Mouse (Mus musculus): Measurements from ENCODE around the gene Sphk1. TPM values are rescaled to one million over a fixed set of nuclear protein-coding genes. Genes with fewer than 3 reads are reported as not detected.

Sphk1 gene
- polyA plus RNA-seq, 2 experiments from 2014 or later, result 0.35 TPM; not detected in 1

DNA sequence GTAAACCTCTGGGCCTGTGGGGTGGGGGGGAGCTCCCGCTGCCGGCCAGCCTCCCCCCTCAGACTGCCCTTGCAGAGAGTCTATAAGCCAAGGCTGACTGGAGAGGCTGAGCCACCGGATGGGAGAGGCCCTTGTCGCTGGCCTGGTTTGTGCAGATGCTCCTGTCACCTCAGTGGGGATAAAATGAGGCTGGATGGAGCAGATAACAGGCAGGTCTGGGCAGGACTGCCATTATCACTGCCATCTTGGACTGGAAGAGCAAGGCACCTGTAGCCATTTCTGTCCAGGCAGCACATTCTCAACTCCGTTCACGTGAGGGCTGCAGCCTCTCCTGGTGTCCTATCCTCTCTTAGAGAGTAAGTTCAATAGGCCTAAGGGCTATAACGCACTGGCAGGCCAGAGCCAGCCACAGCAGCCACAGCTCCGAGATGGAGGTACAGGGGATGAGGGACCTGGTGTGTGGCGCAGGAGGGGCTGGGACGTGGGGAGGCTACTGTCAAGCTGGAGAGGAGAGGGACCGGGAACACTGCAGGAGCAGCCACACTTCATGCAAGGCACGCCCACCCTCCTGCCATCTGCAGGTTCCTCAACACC is 7.5 kb downstream of the Sphk1 start:
- ATAC-seq, result no peak

DNA sequence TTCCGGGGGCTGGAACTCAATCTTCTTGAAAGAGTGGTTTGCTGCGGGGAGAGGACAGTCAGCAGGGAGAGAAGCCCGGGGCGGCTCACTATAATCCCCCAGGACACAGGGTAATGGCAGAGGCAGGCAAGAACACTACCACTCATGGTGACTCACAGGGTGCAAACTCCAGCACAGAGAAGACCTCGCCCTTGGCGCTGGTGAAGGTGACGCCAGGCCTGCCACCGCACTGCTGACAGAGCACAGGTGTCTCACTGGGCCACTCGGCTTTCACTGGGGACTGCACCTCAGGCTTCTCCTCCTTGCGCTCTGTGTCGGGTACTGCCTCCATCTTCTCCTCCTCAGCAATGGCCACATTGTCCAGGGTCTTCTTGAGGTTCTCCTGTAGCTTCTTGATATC is 10.5 kb downstream of the Sphk1 start:
- ATAC-seq, result no peak

DNA sequence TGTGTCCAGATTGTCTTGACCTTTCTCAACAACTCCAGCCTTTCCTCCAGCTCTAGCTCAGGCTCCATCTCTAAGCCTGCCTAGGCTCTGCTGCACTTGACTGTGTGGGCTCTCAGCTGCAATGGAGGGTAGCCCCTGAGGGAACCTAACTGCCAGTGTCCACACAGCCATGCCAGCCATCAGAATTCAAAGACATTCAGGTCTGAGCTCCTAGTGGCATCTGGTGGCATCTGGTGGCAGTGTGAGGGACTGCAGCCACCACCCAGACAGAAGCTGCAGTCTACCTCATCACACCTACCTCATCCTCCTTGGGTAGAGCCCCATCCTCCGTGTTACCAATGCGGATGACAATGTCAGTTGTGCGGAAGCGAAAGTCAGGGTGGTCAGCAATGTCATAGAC is 12.4 kb downstream of the Sphk1 start:
- no peak for ATAC-seq

DNA sequence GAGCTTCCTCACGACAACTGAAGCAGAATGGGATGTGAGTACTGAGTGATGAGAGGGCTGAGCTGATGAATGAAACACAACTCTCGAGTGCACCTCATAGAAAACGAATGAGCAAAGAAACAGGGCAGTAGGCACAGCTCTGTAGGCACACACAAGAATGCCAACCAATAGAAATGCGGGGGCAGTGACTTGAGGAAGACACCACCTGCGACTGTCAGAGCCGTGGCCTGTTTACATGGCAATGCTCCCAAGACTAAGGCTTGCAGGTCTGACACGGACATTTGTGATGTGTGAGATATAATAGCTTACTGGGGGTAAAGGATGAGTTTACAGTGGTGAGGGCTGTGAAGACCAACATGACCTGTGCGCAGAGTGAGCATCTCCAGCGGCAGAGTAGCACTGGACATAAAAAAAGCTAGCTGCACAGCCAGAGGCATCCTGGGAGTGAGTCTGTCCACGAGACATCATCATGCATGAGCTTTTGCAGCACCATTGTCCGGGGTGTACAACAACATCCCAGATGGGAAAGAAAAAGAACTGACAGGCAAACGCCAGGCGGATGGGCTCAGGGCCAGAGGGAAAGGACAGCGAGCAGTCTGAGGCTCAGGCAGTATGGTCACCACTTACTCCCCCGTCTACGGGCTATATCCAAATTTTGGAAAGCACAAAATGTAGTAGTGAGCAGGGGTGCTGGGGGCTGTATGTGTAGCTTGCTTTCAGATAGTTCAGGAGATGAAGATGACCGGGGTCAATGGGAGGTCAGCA is 16.8 kb downstream of the Sphk1 start:
- no peak for ATAC-seq

GRCm38 (mm10) chr11:116548780-116549179 is 18.1 kb downstream of the Sphk1 start:
- no peak for ATAC-seq

DNA sequence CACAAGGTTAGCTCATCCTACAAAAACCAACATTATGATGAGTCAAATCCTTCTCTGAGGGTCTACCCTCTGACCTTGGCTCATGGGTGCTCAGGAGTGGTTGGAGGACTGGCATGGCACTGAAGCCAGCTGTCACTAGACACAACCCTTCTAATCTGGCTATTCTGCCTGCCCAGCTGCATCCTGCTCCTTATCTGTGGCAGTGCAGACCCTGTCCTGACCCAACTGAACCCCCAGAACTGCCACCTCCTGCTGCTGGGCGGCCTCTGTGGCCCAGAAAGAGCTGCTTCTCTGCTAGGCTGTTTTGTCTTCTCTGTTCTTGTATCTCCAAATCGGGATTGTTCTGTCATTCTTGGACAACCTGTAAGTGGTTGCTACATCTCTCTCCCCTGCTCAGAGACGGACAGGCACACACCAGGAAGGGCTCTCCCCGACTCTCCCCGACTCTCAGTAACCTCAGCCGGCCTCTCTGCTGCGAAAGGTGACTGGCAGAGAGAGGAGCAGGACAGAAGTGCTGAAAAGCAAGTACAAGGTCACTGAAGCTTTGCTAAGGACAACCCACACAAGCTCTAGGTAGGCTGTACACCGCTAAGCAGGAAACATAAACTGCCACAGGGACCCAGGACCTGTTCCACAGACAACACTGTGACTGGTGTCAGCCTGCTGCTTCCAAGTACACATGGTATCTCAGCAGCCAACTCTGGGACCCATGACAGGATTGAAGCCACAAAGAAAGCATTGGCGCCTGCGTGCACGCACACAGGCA is 18.7 kb downstream of the Sphk1 start:
- ATAC-seq, result no peak

DNA sequence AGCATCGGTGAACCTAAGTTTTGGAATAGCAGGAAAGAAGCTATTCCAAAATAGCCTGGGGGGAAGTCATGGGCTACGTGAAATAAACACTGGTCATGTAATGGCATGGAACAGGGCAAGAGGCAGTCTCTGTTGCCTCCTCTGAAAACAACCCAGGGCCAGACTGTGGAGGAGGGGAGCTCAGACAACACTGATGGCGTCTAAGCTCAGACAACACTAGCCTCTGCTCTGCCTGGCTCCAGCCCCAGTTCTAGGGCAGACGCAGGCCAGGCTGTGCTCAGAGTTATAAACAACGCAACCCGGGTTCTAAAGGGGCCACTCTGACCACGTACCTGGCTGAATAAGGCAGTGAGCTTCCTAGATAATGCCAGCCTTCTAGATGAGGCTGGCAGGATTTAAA is 20.0 kb downstream of the Sphk1 start:
- ATAC-seq, result no peak

- no peak for ATAC-seq
Observed at GRCm38 (mm10) chr11:116552194-116552593, 21.5 kb downstream of the Sphk1 start.

GRCm38 (mm10) chr11:116554171-116554878 is 23.6 kb downstream of the Sphk1 start:
- no peak for ATAC-seq

DNA sequence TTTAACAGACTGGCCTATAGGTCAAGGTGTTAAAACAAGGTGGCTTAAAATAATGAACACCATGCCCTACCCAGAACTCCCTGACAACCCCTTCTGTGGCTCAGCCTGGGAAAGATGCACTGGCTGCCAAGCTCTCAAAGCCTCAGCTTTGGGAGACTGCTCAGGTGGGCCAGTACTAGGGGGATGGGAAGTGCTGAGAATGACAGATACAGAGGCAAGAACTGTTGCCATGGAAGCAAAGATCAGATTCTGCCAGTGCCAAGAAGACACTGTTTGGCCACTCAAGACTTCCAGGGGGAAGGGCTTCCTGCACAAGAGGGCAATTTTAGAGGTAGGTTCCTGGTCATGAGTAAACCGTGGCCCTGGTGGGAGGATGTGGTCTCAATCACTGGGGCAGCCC is 24.8 kb downstream of the Sphk1 start:
- ATAC-seq, result no peak

DNA sequence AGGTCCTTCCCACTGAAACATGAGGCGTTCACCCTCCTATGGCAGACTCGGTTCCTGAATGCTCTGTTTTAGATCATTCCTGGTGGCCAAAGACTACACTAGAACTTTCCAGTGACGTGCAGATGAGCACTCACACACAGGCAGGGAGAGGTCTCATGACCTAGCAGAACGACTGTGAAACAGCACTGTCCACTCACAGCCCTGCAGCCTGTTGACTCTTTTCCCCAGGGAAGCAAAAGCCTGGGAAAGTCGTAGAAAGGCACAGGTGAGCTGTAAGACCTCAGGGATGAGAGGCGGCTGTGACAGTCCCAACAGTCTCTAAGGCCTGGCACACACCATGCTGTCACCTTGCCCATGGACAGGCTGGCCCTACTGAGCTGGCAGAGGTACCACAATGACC is 25.6 kb downstream of the Sphk1 start:
- ATAC-seq, result no peak

DNA sequence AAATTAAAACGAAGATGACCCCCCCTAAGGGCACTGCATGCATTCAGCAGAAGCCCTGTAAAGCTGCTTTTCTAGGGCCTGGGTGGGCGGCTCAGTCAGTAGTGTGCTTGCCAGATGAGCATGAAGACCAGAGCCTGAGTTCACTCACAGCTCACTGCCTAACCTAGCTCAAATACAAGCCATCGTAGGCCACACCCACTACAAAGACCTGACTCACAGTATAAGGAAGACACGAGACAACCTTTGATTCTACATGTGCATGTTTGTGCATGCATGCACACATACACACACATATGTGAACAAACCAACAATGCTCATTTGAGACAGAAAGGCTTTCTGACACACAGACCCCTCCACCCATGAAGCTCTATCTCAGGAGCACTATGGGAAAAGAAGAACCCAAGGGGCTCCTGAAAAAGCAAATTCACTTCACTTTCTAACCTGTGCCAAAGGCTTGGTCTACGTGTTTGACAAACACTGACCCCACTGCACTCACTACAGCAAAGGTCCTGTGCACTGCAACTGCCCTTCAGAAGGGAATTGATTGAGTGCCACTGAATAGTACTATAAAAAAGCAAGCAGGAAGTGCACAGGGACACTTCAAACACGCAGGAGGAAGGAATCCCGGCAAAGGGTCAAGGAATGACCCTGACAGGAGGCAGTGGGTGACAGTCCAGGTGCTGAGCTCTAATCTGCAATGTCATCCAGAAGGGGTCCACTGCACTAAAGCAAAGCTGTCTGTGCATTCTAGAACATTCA is 34.7 kb downstream of the Sphk1 start:
- ATAC-seq, result no peak

- ATAC-seq, result no peak
Observed at GRCm38 (mm10) chr11:116567531-116567930, 36.8 kb downstream of the Sphk1 start.

GRCm38 (mm10) chr11:116570821-116571220 is 40.1 kb downstream of the Sphk1 start:
- ATAC-seq, result no peak

DNA sequence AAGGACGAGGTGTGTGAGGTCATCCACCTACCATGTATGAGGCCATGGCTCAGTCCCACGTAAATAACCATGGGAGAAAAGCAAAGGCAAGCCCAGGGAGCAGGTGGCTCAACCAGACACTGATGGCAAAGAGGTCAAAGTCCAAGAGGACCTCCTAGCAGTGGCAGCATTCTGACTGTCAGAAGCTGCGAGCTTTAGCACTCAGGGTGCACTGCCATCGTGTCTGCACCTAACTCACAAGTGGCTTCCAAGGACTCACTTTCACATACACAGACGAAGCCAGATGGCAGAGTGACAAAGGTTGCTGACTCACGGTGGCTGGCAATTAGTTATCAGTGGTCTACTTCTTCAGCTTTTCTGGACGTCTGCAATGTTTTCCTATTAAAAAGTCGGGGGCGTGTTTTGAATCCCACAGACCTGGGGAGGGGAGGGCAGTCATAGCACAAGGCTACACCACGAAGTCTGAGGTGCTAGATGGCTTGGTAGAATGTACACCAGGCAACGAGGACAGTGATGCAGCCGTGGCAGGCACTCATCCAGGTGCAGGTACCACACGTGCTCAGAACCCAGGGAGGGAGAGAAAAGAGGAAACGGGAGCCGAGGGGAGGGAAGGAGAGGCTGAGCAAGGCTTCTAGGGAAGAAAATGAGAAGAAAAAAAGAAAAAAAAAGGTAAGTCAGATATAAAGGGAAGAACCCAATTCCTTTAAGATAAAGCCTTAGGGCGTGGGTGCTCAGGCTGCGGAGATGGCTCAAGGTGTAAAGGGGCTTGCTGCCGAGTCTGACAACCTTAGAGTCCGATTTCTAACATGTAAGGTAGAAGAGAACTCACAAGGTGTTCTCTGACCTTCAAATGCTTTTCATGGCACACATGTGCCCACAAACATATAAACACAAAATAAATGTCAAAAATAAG is 41.3 kb downstream of the Sphk1 start:
- ATAC-seq, result no peak

GRCm38 (mm10) chr11:116572756-116573543 is 42.2 kb downstream of the Sphk1 start:
- no peak for ATAC-seq

DNA sequence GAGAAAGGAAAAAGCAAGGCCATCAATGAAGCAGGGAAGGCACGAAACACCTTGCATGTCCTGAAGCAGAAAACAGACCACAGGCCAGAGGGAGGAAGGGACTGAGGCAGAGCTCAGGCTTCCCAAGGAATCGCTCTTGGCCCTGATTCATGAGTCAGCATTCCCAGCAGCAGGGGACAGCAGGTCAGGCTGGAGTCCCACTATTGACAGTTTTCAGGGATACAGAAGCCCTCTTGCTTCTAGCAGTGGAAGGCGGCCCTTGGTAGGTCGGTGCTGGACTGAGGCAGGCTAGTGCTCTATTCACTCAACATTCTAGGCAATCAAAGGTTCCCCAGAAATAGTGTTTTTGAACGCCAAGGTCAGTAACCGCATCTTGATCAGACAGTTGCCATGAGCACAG is 43.8 kb downstream of the Sphk1 start:
- no peak for ATAC-seq

- no peak for ATAC-seq
Observed at GRCm38 (mm10) chr11:116574982-116575381, 44.3 kb downstream of the Sphk1 start.

DNA sequence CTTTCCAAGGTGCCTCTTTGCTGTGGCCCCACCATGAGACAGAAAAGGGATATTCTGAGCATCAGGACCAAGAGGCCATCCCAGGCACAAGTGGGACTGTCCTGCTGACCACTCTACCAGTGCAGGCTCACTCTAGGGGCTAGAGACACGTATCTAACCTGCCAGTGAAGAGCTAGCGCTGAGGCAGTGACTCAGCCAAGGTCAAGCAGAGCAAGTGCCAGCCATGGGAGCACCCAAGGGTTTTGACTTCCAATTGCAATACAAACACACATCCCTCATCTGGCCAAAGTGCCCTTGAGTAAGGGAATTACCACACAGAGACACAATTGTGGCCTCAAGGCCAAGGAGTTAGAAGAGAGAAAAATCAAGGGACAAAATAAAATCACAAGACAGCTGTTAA is 44.7 kb downstream of the Sphk1 start:
- ATAC-seq, result no peak

GRCm38 (mm10) chr11:116579280-116579679 is 48.6 kb downstream of the Sphk1 start:
- no peak for ATAC-seq

Measured in CD4-positive, CD25-positive, alpha-beta regulatory T cell, adult 4 months (primary cell).